Comparison of ENCODE assay signal across 14 mouse cellular contexts in the genomic region with DNA sequence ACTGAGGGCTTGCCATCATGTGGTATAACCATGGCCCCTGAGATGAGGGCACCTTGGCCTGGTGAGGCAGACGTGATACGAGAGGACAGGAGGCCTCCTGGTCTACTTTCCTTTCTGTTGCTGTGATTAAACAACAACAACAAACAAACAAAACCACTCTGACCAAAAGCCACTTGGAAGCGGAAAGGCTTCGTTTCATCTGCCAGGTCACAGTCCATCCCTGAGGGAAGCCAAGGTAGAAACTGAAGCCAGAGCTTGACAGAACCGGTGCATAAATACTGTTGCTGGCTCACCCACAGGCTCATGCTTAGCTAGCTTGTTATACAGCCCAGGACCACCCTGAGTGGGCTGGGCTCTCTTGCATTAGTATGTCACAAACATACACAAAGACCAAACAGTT. TPM values are rescaled to one million over a fixed set of nuclear protein-coding genes. Genes with fewer than 3 reads are reported as not detected.
"Had no signal": no experiment of that assay in that cellular context is flagged by ENCODE, and none has a peak within 500 bp of the region (broad histone marks: within the 10 kb centered on the region; RNA-seq: fewer than 3 reads in every experiment).

No protein-coding gene starts in this region.

- H3K4me3 ChIP-seq: layer of hippocampus, adult 2 months; limb, embryonic 10.5 days; limb, embryonic 13.5 days; liver, embryonic 15.5 days had no signal

- H3K27ac ChIP-seq: layer of hippocampus, adult 2 months; limb, embryonic 10.5 days; limb, embryonic 13.5 days; liver, embryonic 15.5 days had no signal

- DNase-seq: layer of hippocampus, adult 9-11 months; liver; lung, adult 2 months; lung, postnatal 14 days; lung, postnatal 4 days; midbrain, embryonic 14.5 days; thymus, adult 18-20 months; thymus, postnatal 36 days had no signal

RNA-seq across cellular contexts. Expression of gene Grhl1, which starts 54.3 kb away (rescaled TPM):
- total RNA-seq: megakaryocyte-erythroid progenitor cell, adult 5-6 weeks had no signal

RNA-seq across cellular contexts. Expression of gene Cys1, which starts 55.2 kb away (rescaled TPM):
- total RNA-seq: megakaryocyte progenitor cell, adult 5-6 weeks; megakaryocyte-erythroid progenitor cell, adult 5-6 weeks had no signal
